Mouse (Mus musculus) heart, postnatal 0 days (tissue): ENCODE measurements around the gene Fgfr2. TPM values are rescaled to one million over a fixed set of nuclear protein-coding genes. Genes with fewer than 3 reads are reported as not detected.
"Not testable (repeated sequence)": the region's sequence is repeated elsewhere in the genome, so short reads cannot be mapped to it uniquely, and the experiment has no call there.

Source experiments
- ATAC-seq: fragments of 200-750 bp; cut with Nextera tagmentation; 2 replicates; pipeline ENCODE4 v1.8.0; 2017; ENCODE audit warnings: low read depth, moderate number of reproducible peaks, moderate library complexity; ENCODE audit not compliant: insufficient read depth
- DNase-seq: peaks from one replicate; pipeline ENCODE4 v3.0.0-alpha.2; 2016; ENCODE audit warnings: low spot score
- H3K27ac ChIP-seq: fragments of 300-500 bp; sonication (generic); 2 replicates; pipeline ENCODE4 v1.5.1; 2014; ENCODE audit warnings: low read depth, mild to moderate bottlenecking
- H3K27me3 ChIP-seq: fragments of 300-500 bp; sonication (generic); 2 replicates; pipeline ENCODE4 v1.6.1; 2014; ENCODE audit warnings: low read length, mixed read lengths; ENCODE audit not compliant: control insufficient read depth, insufficient read depth
- H3K36me3 ChIP-seq: fragments of 300-500 bp; sonication (generic); replicated peaks from 2 replicates; pipeline ENCODE4 v1.6.1; 2014; ENCODE audit warnings: low read length, mixed read lengths; ENCODE audit not compliant: control insufficient read depth, insufficient read depth
- H3K4me1 ChIP-seq: fragments of 300-500 bp; sonication (generic); 2 replicates; pipeline ENCODE4 v1.6.1; 2014; ENCODE audit warnings: antibody characterized with exemption; ENCODE audit not compliant: control insufficient read depth, insufficient read depth
- H3K4me2 ChIP-seq: fragments of 300-500 bp; sonication (generic); 2 replicates; pipeline ENCODE4 v1.6.1; 2014; ENCODE audit warnings: low read depth, mild to moderate bottlenecking, low read length, moderate library complexity
- H3K4me3 ChIP-seq: fragments of 300-500 bp; sonication (generic); 2 replicates; pipeline ENCODE4 v1.5.1; 2014; ENCODE audit warnings: low read depth, low read length
- H3K9ac ChIP-seq: fragments of 300-500 bp; sonication (generic); replicated peaks from 2 replicates; pipeline ENCODE4 v1.6.1; 2014; ENCODE audit warnings: low read depth, low read length, mixed read lengths
- H3K9me3 ChIP-seq: fragments of 300-500 bp; sonication (generic); replicated peaks from 2 replicates; pipeline ENCODE4 v1.6.1; 2016; ENCODE audit warnings: low read length; ENCODE audit not compliant: control insufficient read depth
- CTCF ChIP-seq: IDR thresholded peaks from 2 replicates; pipeline ENCODE4 v1.5.1; 2016; ENCODE audit warnings: antibody characterized with exemption, control low read depth, low read depth
- EP300 ChIP-seq: IDR thresholded peaks from 2 replicates; pipeline ENCODE4 v1.6.1; 2016; ENCODE audit warnings: antibody characterized with exemption, low read depth
- WGBS: fragments of 180-500 bp; shearing (Covaris S2); extraction: QIAGEN DNeasy Blood & Tissue Kit; methylation state at CpG from one replicate; pipeline ENCODE4 v1.1.7; 2014; 5-methylcytosine and 5-hydroxymethylcytosine counted together
- polyA plus RNA-seq: library from polyadenylated mRNA; unstranded; fragments of >200 nt; fragmentation: Nextera tagmentation; extraction: Ambion mirVana; gene quantifications from 2 replicates; pipeline ENCODE4 v1.2.1, GENCODE M21; 2015
- total RNA-seq: library from RNA; depleted of rRNA; stranded (reverse); fragments of >200 nt; gene quantifications from 2 replicates; pipeline ENCODE4 v1.2.3, GENCODE M21; 2014; ENCODE audit warnings: low replicate concordance

The Fgfr2 gene
- total and polyA plus RNA-seq, 2 experiments from 2014 or later = 3.8 to 11.5 TPM

- ATAC-seq = no peak
- WGBS = 74% methylated on average over 2 of the region's 2 CpGs
Observed at GRCm38 (mm10) chr7:130403346-130403745, 2719.8 kb downstream of the Fgfr2 start.

GRCm38 (mm10) chr7:130394697-130395096 lies 2728.5 kb downstream of the Fgfr2 start:
- Histone ChIP-seq H3K27me3 (no peaks in the 10 kb centered on the region), H3K9me3 (no peaks in the 10 kb centered on the region), H3K36me3 (peaks cover 32% of the 10 kb centered on the region; the same call in 1 of the 2 replicates), H3K9ac (no peak overlapping the region), H3K4me2 (no peak overlapping the region), H3K4me1 (no peaks in the 10 kb centered on the region), H3K27ac (no peak overlapping the region), H3K4me3 (no peak overlapping the region)
- 97% methylated on average over 2 of the region's 2 CpGs for WGBS
- ATAC-seq = no peak
- TF ChIP-seq EP300 (no peak), CTCF (no peak)
- DNase-seq = no peak

More at GRCm38 (mm10) chr7:130403346-130403745, 2719.8 kb downstream of the Fgfr2 start:
- TF ChIP-seq EP300 (no peak), CTCF (no peak)
- Histone ChIP-seq H3K4me2 (no peak overlapping the region), H3K27me3 (no peaks in the 10 kb centered on the region), H3K9ac (no peak overlapping the region), H3K9me3 (no peaks in the 10 kb centered on the region), H3K36me3 (0 out of 2 replicates have a peak, but pooled peaks cover 5% of the 10 kb centered on the region), H3K4me3 (no peak overlapping the region), H3K4me1 (peaks cover 14% of the 10 kb centered on the region; the same call in 1 of the 2 replicates), H3K27ac (no peak overlapping the region)
- DNase-seq = no peak

GRCm38 (mm10) chr7:130390060-130390459 lies 2733.1 kb downstream of the Fgfr2 start:
- H3K4me1 ChIP-seq, H3K9me3 ChIP-seq, H3K4me2 ChIP-seq, H3K9ac ChIP-seq, H3K27ac ChIP-seq, H3K4me3 ChIP-seq, ATAC-seq, DNase-seq, H3K27me3 ChIP-seq: not testable (repeated sequence)
- H3K36me3 ChIP-seq = peaks cover 35% of the 10 kb centered on the region; the same call in 1 of the 2 replicates
- 100% methylated on average over 1 of the region's 1 CpGs for WGBS

GRCm38 (mm10) chr7:130386308-130386707 lies 2736.8 kb downstream of the Fgfr2 start:
- 88% methylated on average over 3 of the region's 3 CpGs for WGBS
- TF ChIP-seq CTCF = no peak
- no peak for TF ChIP-seq EP300
- Histone ChIP-seq H3K27me3 (no peaks in the 10 kb centered on the region), H3K27ac (no peak overlapping the region), H3K9me3 (no peaks in the 10 kb centered on the region), H3K4me3 (no peak overlapping the region), H3K9ac (no peak overlapping the region), H3K36me3 (0 out of 2 replicates have a peak, but pooled peaks cover 9% of the 10 kb centered on the region), H3K4me1 (no peaks in the 10 kb centered on the region), H3K4me2 (no peak overlapping the region)
- DNase-seq = no peak
- no peak for ATAC-seq

GRCm38 (mm10) chr7:130385732-130386294 lies 2737.3 kb downstream of the Fgfr2 start:
- Histone ChIP-seq H3K27me3 (no peaks in the 10 kb centered on the region), H3K9ac (no peak overlapping the region)
- WGBS = 92% methylated on average over 8 of the region's 8 CpGs

GRCm38 (mm10) chr7:130382126-130382525 lies 2741.0 kb downstream of the Fgfr2 start:
- 96% methylated on average over 13 of the region's 13 CpGs for WGBS
- TF ChIP-seq CTCF = no peak

More at GRCm38 (mm10) chr7:130385732-130386294, 2737.3 kb downstream of the Fgfr2 start:
- H3K4me1 ChIP-seq = no peaks in the 10 kb centered on the region
- H3K9me3 ChIP-seq = no peaks in the 10 kb centered on the region
- H3K4me3 ChIP-seq = no peak overlapping the region
- H3K36me3 ChIP-seq = 0 out of 2 replicates have a peak, but pooled peaks cover 9% of the 10 kb centered on the region
- no peak overlapping the region for H3K4me2 ChIP-seq
- ATAC-seq (no peak), DNase-seq (no peak)
- TF ChIP-seq CTCF = no peak
- no peak for TF ChIP-seq EP300
- no peak overlapping the region for H3K27ac ChIP-seq

More at GRCm38 (mm10) chr7:130382126-130382525, 2741.0 kb downstream of the Fgfr2 start:
- Histone ChIP-seq H3K4me1 (no peaks in the 10 kb centered on the region), H3K27ac (no peak overlapping the region), H3K36me3 (0 out of 2 replicates have a peak, but pooled peaks cover 3% of the 10 kb centered on the region), H3K4me2 (no peak overlapping the region), H3K4me3 (no peak overlapping the region), H3K9me3 (no peaks in the 10 kb centered on the region), H3K27me3 (no peaks in the 10 kb centered on the region), H3K9ac (no peak overlapping the region)
- no peak for ATAC-seq
- no peak for DNase-seq
